Mouse (Mus musculus): Measurements from ENCODE around the gene Ephx1. TPM values are rescaled to one million over a fixed set of nuclear protein-coding genes. Genes with fewer than 3 reads are reported as not detected.

Gene Ephx1
- polyA plus RNA-seq, 1 experiment from 2014 or later = 2.1 TPM

GRCm38 (mm10) chr1:181010171-181010932, 10.4 kb downstream of the Ephx1 start:
- no peak overlapping the region for H3K4me2 ChIP-seq
- 59% methylated on average over 4 of the region's 4 CpGs for WGBS (ENCODE audit: insufficient replicate concordance)
- H3K27me3 ChIP-seq (replicated peaks) = peaks cover 19% of the 10 kb centered on the region
- no peak overlapping the region for H3K27ac ChIP-seq
- no peak overlapping the region for H3K9ac ChIP-seq
- H3K4me3 ChIP-seq = no peak overlapping the region
- peaks cover 10% of the 10 kb centered on the region; the same call in 1 of the 2 replicates for H3K4me1 ChIP-seq
- no peak for ATAC-seq
- no peaks in the 10 kb centered on the region for H3K36me3 ChIP-seq
- no peaks in the 10 kb centered on the region for H3K9me3 ChIP-seq (replicated peaks)

GRCm38 (mm10) chr1:181009754-181010153, 10.9 kb downstream of the Ephx1 start:
- H3K27ac ChIP-seq = no peak overlapping the region
- ATAC-seq = no peak
- 47% methylated on average over 3 of the region's 3 CpGs for WGBS (ENCODE audit: insufficient replicate concordance)

DNA sequence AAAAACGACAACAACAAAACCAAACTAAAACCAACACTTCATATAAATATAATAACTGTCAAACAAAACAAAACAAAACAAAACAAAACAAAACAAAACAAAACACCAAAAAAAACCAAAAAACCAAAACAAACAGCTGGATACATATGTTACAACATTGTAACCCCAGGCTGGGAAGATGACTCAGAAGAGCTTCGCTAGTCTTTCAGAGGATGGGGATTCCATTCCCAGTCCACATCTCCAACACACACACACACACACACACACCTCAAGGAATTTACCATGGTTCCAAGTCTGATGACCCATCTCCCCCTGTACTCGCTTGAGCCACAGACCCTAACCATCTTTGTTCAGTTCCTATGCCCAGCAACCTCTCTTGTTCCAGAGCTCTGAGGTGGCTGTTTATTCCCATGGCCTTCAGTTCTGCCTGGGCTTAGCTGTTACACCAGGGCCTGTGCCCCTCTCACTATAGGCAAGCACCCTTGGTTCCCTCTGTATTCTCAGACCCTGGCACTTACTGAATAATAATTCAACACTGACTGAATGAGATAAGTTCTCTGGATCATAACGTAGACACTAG, 11.6 kb downstream of the Ephx1 start:
- no peak overlapping the region for H3K9ac ChIP-seq
- H3K4me2 ChIP-seq = no peak overlapping the region
- 66% methylated on average over 4 of the region's 4 CpGs for WGBS (ENCODE audit: insufficient replicate concordance)
- no peaks in the 10 kb centered on the region for H3K9me3 ChIP-seq (replicated peaks)
- ATAC-seq = no peak
- no peak overlapping the region for H3K27ac ChIP-seq
- H3K27me3 ChIP-seq (replicated peaks) = peaks cover 9% of the 10 kb centered on the region
- H3K36me3 ChIP-seq = no peaks in the 10 kb centered on the region
- H3K4me1 ChIP-seq = peaks cover 15% of the 10 kb centered on the region; the same call in 1 of the 2 replicates
- no peak overlapping the region for H3K4me3 ChIP-seq

More at GRCm38 (mm10) chr1:181009754-181010153, 10.9 kb downstream of the Ephx1 start:
- H3K4me2 ChIP-seq = no peak overlapping the region
- H3K27me3 ChIP-seq (replicated peaks) = peaks cover 13% of the 10 kb centered on the region
- H3K4me1 ChIP-seq = peaks cover 15% of the 10 kb centered on the region; the same call in 1 of the 2 replicates
- no peaks in the 10 kb centered on the region for H3K9me3 ChIP-seq (replicated peaks)
- H3K9ac ChIP-seq = no peak overlapping the region
- no peaks in the 10 kb centered on the region for H3K36me3 ChIP-seq
- H3K4me3 ChIP-seq = no peak overlapping the region

- H3K4me3 ChIP-seq = no peak overlapping the region
- ATAC-seq = no peak
- peaks cover 9% of the 10 kb centered on the region for H3K27me3 ChIP-seq (replicated peaks)
- peaks cover 15% of the 10 kb centered on the region; the same call in 1 of the 2 replicates for H3K4me1 ChIP-seq
- H3K9ac ChIP-seq = no peak overlapping the region
- no peaks in the 10 kb centered on the region for H3K36me3 ChIP-seq
- no peaks in the 10 kb centered on the region for H3K9me3 ChIP-seq (replicated peaks)
- 69% methylated on average over 2 of the region's 2 CpGs for WGBS (ENCODE audit: insufficient replicate concordance)
- H3K27ac ChIP-seq = no peak overlapping the region
- H3K4me2 ChIP-seq = no peak overlapping the region
Observed at GRCm38 (mm10) chr1:181008266-181008665, 12.4 kb downstream of the Ephx1 start.

DNA sequence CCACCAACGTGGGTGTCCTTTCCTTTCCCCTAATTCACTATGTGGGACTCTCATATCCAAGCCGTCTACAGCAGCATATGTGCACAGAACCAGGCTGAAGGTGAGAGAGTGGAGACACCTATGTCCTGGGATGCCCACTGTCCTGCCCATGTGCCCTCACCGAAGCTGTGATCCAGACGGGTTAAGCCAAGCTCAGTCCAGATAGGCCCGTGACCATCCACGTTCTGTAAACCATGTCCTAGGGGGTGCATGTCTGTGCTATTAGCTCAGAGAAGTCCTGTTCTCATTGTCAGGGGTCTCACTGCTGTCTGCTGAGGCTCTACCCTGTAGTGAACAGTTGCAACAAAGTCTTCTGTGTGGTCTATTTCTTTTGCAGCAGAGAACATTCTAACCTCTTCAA, 12.9 kb downstream of the Ephx1 start:
- H3K36me3 ChIP-seq = no peaks in the 10 kb centered on the region
- peaks cover 15% of the 10 kb centered on the region; the same call in 1 of the 2 replicates for H3K4me1 ChIP-seq
- H3K27ac ChIP-seq = no peak overlapping the region
- H3K4me2 ChIP-seq = no peak overlapping the region
- WGBS (ENCODE audit: insufficient replicate concordance) = 74% methylated on average over 6 of the region's 6 CpGs
- H3K4me3 ChIP-seq = no peak overlapping the region
- H3K9me3 ChIP-seq (replicated peaks) = no peaks in the 10 kb centered on the region
- H3K9ac ChIP-seq = no peak overlapping the region
- no peak for ATAC-seq
- H3K27me3 ChIP-seq (replicated peaks) = peaks cover 12% of the 10 kb centered on the region

DNA sequence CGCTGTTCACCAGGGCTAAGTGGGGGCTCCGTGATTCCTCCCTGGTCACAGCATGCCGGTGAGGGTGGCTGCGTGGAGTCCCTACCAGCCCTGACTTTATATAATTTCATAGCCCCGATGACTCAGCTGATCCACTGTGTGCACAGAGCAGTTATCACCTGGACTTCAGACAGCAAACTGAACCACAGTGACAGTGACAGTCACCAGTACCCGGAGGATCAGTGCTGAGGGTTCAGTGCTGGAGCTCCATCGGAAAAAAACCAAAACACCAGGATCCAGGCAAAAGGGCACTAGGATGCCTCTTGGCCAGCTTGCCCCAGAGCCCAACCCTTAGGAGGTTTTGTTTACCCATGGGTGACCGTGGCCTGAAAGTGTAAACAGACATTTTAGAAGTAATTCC, 15.4 kb downstream of the Ephx1 start:
- no peak overlapping the region for H3K4me2 ChIP-seq
- H3K9me3 ChIP-seq (replicated peaks) = no peaks in the 10 kb centered on the region
- H3K4me1 ChIP-seq = peaks cover 15% of the 10 kb centered on the region; the same call in 1 of the 2 replicates
- 62% methylated on average over 8 of the region's 8 CpGs for WGBS (ENCODE audit: insufficient replicate concordance)
- H3K27me3 ChIP-seq (replicated peaks) = peaks cover 18% of the 10 kb centered on the region; the same call in 1 of the 2 replicates
- H3K4me3 ChIP-seq = no peak overlapping the region
- H3K36me3 ChIP-seq = no peaks in the 10 kb centered on the region
- H3K9ac ChIP-seq = no peak overlapping the region
- peak; percentile 44; the same call in 1 of the 2 replicates for ATAC-seq
- no peak overlapping the region for H3K27ac ChIP-seq

DNA sequence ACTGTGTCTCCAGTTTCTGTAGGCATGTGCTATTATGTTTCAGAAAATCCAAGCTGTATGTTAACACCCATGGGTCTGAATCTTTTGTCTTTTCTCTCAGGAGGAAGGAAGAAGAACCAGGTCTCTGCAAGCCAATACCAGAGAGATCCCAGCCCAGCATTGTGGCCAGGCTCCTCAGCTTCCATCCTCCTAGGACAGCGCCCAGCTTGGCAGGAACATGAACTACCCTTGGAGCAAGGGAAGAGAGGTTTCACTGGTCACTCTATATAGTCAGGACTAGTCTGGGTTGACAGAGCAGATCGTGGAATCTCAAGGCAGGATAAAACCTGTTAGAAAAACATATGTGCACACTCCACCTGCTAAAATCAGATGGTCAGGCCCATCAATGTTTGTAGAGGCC, 16.9 kb downstream of the Ephx1 start:
- no peak for ATAC-seq
- Histone ChIP-seq H3K27me3 (replicated peaks) (peaks cover 24% of the 10 kb centered on the region), H3K9ac (no peak overlapping the region), H3K4me3 (no peak overlapping the region), H3K36me3 (no peaks in the 10 kb centered on the region), H3K9me3 (replicated peaks) (no peaks in the 10 kb centered on the region), H3K4me2 (no peak overlapping the region), H3K4me1 (peaks cover 8% of the 10 kb centered on the region; the same call in 1 of the 2 replicates), H3K27ac (no peak overlapping the region)
- WGBS (ENCODE audit: insufficient replicate concordance) = 55% methylated on average over 2 of the region's 2 CpGs

DNA sequence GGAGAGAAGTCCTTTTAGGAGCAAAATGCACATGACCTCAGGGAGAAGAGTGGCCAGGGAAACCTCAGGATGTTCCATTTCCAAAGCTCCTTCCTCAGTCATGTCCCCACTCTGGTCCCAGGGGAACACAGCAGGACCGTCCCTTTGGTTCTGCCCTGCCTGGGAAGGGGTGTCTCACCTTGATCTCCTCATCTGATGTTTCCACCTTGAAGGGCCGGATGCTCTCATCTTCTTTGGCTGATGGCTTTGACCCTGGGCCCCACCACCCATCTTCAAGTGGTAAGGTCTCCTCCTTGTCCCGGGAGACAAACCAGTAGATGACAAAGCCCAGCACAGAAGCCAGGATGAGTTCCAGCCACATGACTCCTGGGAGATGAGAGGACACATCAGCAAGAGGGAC, 19.1 kb downstream of the Ephx1 start:
- no peak overlapping the region for H3K4me3 ChIP-seq
- H3K36me3 ChIP-seq = no peaks in the 10 kb centered on the region
- H3K9me3 ChIP-seq (replicated peaks) = no peaks in the 10 kb centered on the region
- H3K9ac ChIP-seq = no peak overlapping the region
- WGBS (ENCODE audit: insufficient replicate concordance) = 54% methylated on average over 3 of the region's 3 CpGs
- H3K4me2 ChIP-seq = no peak overlapping the region
- no peak overlapping the region for H3K27ac ChIP-seq
- ATAC-seq = no peak
- H3K27me3 ChIP-seq (replicated peaks) = peaks cover 20% of the 10 kb centered on the region
- peaks cover 8% of the 10 kb centered on the region; the same call in 1 of the 2 replicates for H3K4me1 ChIP-seq

DNA sequence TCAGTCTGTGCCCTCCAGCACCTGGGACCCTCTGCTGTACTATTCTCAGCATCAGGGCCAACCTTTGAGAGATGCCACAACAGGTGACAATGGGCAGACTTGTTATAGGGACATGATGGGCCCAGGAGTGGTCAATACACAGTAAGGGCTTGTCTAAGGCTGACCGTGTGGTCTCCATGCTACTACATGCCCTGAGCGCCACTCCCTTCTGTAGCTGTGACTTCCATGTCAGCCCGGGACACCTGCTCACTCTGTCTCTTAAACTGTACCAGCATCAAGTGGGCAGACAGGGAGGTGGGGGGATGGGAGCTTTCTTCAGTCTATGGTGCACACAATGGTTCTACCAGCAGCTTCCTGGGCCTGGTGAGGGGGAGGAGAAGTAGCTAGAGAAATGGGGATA, 19.5 kb downstream of the Ephx1 start:
- Histone ChIP-seq H3K9me3 (replicated peaks) (no peaks in the 10 kb centered on the region), H3K27ac (no peak overlapping the region), H3K4me1 (peaks cover 8% of the 10 kb centered on the region; the same call in 1 of the 2 replicates), H3K27me3 (replicated peaks) (peaks cover 20% of the 10 kb centered on the region), H3K36me3 (no peaks in the 10 kb centered on the region), H3K9ac (no peak overlapping the region), H3K4me2 (no peak overlapping the region), H3K4me3 (no peak overlapping the region)
- no peak for ATAC-seq
- WGBS (ENCODE audit: insufficient replicate concordance) = 65% methylated on average over 3 of the region's 3 CpGs

DNA sequence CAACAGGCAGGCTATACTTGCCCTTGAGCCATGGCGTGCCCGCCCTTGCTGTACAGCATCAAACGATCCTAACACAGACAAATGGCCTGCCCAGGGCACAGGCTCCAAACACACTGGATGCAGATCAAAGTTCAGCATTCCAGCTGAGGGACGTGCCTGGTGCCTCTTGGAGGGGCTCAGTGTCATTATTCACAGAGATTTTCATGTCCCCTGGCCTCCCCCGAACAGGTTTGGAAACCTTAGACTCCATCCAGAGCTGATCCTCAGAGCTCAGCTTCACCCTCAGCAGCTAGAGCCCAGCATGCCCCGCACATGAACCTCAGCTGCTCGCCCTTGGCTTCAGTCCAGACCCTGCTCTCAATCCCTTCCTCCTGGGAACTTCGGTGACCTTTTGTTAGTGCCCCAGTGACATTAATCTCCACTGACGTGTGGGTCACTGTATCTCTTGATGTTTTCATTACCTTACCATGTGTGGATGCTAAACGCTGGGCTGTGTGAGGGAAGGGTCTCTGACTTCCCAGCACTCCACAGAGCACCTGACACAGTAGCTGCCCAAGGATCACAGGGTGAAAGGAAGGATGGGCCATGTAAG, 20.1 kb downstream of the Ephx1 start:
- 51% methylated on average over 10 of the region's 10 CpGs for WGBS (ENCODE audit: insufficient replicate concordance)

DNA sequence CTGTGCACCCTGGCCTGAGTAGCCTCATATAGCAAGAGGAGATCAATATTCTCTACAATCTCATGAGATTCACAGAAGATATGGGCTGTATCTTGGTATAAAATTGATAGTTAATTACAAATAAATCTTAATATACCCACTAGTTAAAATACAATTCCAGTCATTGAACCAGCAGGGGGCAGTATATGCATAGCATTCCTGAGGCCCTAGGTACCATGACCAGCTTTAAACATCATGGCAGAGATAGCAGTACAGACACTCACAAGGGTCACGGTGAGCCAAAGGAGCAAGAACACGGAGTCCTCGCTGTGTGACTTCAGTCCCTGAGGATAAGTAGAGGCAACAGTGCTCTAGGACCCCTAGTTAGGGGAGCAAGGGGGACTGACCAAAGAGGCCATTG, 28.6 kb downstream of the Ephx1 start:
- Histone ChIP-seq H3K4me2 (no peak overlapping the region), H3K9ac (no peak overlapping the region), H3K9me3 (replicated peaks) (no peaks in the 10 kb centered on the region), H3K4me3 (no peak overlapping the region), H3K27ac (no peak overlapping the region), H3K4me1 (no peaks in the 10 kb centered on the region), H3K36me3 (no peaks in the 10 kb centered on the region), H3K27me3 (replicated peaks) (peaks cover 11% of the 10 kb centered on the region; the same call in 1 of the 2 replicates)
- WGBS (ENCODE audit: insufficient replicate concordance) = 40% methylated on average over 3 of the region's 3 CpGs
- ATAC-seq = no peak

More for the DNA sequence above, 20.1 kb downstream of the Ephx1 start:
- H3K36me3 ChIP-seq = no peaks in the 10 kb centered on the region
- ATAC-seq = no peak; the same call in 1 of the 2 replicates
- H3K27ac ChIP-seq = no peak overlapping the region
- peaks cover 20% of the 10 kb centered on the region for H3K27me3 ChIP-seq (replicated peaks)
- no peak overlapping the region for H3K4me3 ChIP-seq
- H3K4me2 ChIP-seq = no peak overlapping the region
- H3K4me1 ChIP-seq = peaks cover 7% of the 10 kb centered on the region; the same call in 1 of the 2 replicates
- H3K9me3 ChIP-seq (replicated peaks) = no peaks in the 10 kb centered on the region
- no peak overlapping the region for H3K9ac ChIP-seq

GRCm38 (mm10) chr1:180990671-180991070, 30.0 kb downstream of the Ephx1 start:
- no peak overlapping the region for H3K4me3 ChIP-seq
- no peaks in the 10 kb centered on the region for H3K9me3 ChIP-seq (replicated peaks)
- no peaks in the 10 kb centered on the region for H3K4me1 ChIP-seq
- no peak overlapping the region for H3K27ac ChIP-seq
- H3K27me3 ChIP-seq (replicated peaks) = peaks cover 16% of the 10 kb centered on the region
- no peak for ATAC-seq
- H3K4me2 ChIP-seq = no peak overlapping the region
- WGBS (ENCODE audit: insufficient replicate concordance) = 58% methylated on average over 3 of the region's 3 CpGs
- H3K9ac ChIP-seq = no peak overlapping the region
- H3K36me3 ChIP-seq = no peaks in the 10 kb centered on the region

Data from liver, embryonic 12.5 days (tissue).